Mouse (Mus musculus) midbrain, embryonic 10.5 days (tissue): ENCODE measurements around the gene Gm10570. TPM values are rescaled to one million over a fixed set of nuclear protein-coding genes. Genes with fewer than 3 reads are reported as not detected.

ENCODE experiments used
- DNase-seq: peaks from one replicate; pipeline ENCODE4 v3.0.0-alpha.2; 2017; ENCODE audit warnings: low spot score
- H3K27ac ChIP-seq: fragments of 300-500 bp; sonication (generic); replicated peaks from 2 replicates; pipeline ENCODE4 v1.5.1; 2016; ENCODE audit warnings: mild to moderate bottlenecking
- H3K27me3 ChIP-seq: fragments of 300-500 bp; sonication (generic); 2 replicates; pipeline ENCODE4 v1.6.1; 2016; ENCODE audit warnings: low read depth, mild to moderate bottlenecking; ENCODE audit not compliant: poor library complexity, severe bottlenecking
- H3K36me3 ChIP-seq: fragments of 300-500 bp; sonication (generic); 2 replicates; pipeline ENCODE4 v1.6.1; 2016; ENCODE audit warnings: mild to moderate bottlenecking, moderate library complexity
- H3K4me1 ChIP-seq: fragments of 300-500 bp; sonication (generic); 2 replicates; pipeline ENCODE4 v1.6.1; 2016
- H3K4me3 ChIP-seq: fragments of 300-500 bp; sonication (generic); 2 replicates; pipeline ENCODE4 v1.5.1; 2016; ENCODE audit warnings: mild to moderate bottlenecking, moderate library complexity
- H3K9me3 ChIP-seq: fragments of 300-500 bp; sonication (generic); replicated peaks from 2 replicates; pipeline ENCODE4 v1.6.1; 2016; ENCODE audit warnings: mild to moderate bottlenecking
- WGBS: fragments of 180-500 bp; shearing (Covaris S2); methylation state at CpG from one replicate; pipeline ENCODE4 v1.1.7; 2016; 5-methylcytosine and 5-hydroxymethylcytosine counted together
- polyA plus RNA-seq: library from polyadenylated mRNA; unstranded; fragments of >200 nt; fragmentation: Nextera tagmentation; extraction: Ambion mirVana; gene quantifications from 2 replicates; pipeline ENCODE4 v1.2.1, GENCODE M21; 2016

Gm10570 gene
- polyA plus RNA-seq, 1 experiment from 2014 or later: not detected

- Histone ChIP-seq H3K36me3 (peaks cover 76% of the 10 kb centered on the region), H3K27ac (no peak overlapping the region), H3K27me3 (peaks cover 25% of the 10 kb centered on the region), H3K4me3 (no peak overlapping the region), H3K9me3 (no peaks in the 10 kb centered on the region), H3K4me1 (peaks cover 18% of the 10 kb centered on the region)
- WGBS: 36% methylated on average over 5 of the region's 5 CpGs
- DNase-seq: no peak
Observed at GRCm38 (mm10) chr4:130260406-130260805, 48.1 kb downstream of the Gm10570 start.

Other genes with a start within 250 kb of the Gm10570 start
- gene Pef1, start 206.1 kb downstream of the Gm10570 start, polyA plus RNA-seq: 74.0 and 76.9 TPM in 2 replicates
- 0.23 and 0.31 TPM in 2 replicates for gene Hcrtr1, start 169.3 kb downstream of the Gm10570 start, polyA plus RNA-seq
- 7.4 and 7.5 TPM in 2 replicates for gene Tinagl1, start 133.6 kb downstream of the Gm10570 start, polyA plus RNA-seq
- gene Gm853, start 86.3 kb downstream of the Gm10570 start, polyA plus RNA-seq: 0.31 TPM in 1 of 2 replicates, not detected in the other
- gene Serinc2, start 29.5 kb downstream of the Gm10570 start, polyA plus RNA-seq: 40.1 and 59.3 TPM in 2 replicates
- gene Fabp3, start 79 bp downstream of the Gm10570 start, polyA plus RNA-seq: 7.2 and 11.0 TPM in 2 replicates
- gene Zcchc17, start 51.3 kb upstream of the Gm10570 start, polyA plus RNA-seq: 69.2 and 73.3 TPM in 2 replicates
- 226 and 229 TPM in 2 replicates for gene Snrnp40, start 51.5 kb upstream of the Gm10570 start, polyA plus RNA-seq